8 mouse cellular contexts compared by ENCODE assay signal in the genomic region with DNA sequence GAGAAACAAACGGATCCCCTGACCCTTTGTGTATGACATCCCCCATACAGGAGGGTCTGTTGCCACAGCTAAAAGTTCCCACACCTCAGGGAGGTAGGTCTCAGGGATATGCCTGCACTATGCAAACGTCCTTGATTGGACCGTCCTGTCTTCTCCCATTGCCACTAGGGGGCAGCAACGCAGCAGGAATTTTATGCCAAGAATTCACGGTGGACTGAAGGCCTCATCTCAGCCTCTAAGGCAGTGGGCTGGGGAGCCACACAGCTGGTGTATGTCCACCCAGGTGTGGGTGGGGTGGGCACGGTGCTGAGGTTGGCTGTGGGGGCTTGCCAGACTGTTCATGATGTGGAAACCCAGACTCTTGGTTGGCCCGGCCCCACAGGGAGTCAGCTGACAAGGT. TPM values are rescaled to one million over a fixed set of nuclear protein-coding genes. Genes with fewer than 3 reads are reported as not detected.
A peak's percentile ranks its signal among the peaks of the same experiment; 100 is the strongest.
DNase-seq lines count a peak whose midpoint lies in the region; ATAC-seq and TF ChIP-seq lines count a peak whose summit lies in the region.

No protein-coding gene starts in this region.

- H3K36me3 ChIP-seq in hindbrain, embryonic 16.5 days (ENCODE audit: control insufficient read depth, insufficient read depth, low read length), result peaks cover 24% of the 10 kb centered on the region

- H3K27ac ChIP-seq in gastrocnemius, adult 2 months, result no peak overlapping the region
- no peak overlapping the region for H3K27ac ChIP-seq in hindbrain, embryonic 16.5 days (ENCODE audit: low read depth, low read length)

- 15% methylated on average over 7 of the region's 7 CpGs for WGBS in hindbrain, embryonic 16.5 days

- no peaks in the 10 kb centered on the region for H3K27me3 ChIP-seq in hindbrain, embryonic 16.5 days (replicated peaks; ENCODE audit: control insufficient read depth, insufficient read depth, low read length)

- no peaks in the 10 kb centered on the region for H3K9me3 ChIP-seq in hindbrain, embryonic 16.5 days (ENCODE audit: control insufficient read depth, low read length)

- H3K4me1 ChIP-seq in hindbrain, embryonic 16.5 days (ENCODE audit: control insufficient read depth, insufficient read depth, low read depth, low read length), result peaks cover 21% of the 10 kb centered on the region

- TF ChIP-seq CTCF in gastrocnemius, adult 2 months (IDR thresholded peaks at IDR 0.05), result peak; percentile 93

- peak overlapping the region; percentile 27; the same call in 1 of the 2 replicates for H3K9ac ChIP-seq in hindbrain, embryonic 16.5 days (ENCODE audit: low read depth, low read length)

- no peak overlapping the region for H3K4me2 ChIP-seq in hindbrain, embryonic 16.5 days (ENCODE audit: low read length)

- peak; percentile 81 for DNase-seq in T-cell, adult 2 months (ENCODE audit: low spot score)
- peak; percentile 92 to 98 for DNase-seq in cerebellum, postnatal 36 days
- peak; percentile 91 for DNase-seq in gastrocnemius, adult 2 months
- peak; percentile 86 to 91 for DNase-seq in layer of hippocampus, postnatal 36 days
- DNase-seq in lung, postnatal 25 days (ENCODE audit: low spot score), result peak; percentile 89
- peak; percentile 92 for DNase-seq in retina, postnatal 1 day
- peak; percentile 96 for DNase-seq in thymus, postnatal 4 days

- peak; percentile 67 for ATAC-seq in hindbrain, embryonic 16.5 days

- H3K4me3 ChIP-seq in gastrocnemius, adult 2 months, result no peak overlapping the region
- no peak overlapping the region for H3K4me3 ChIP-seq in hindbrain, embryonic 16.5 days (ENCODE audit: low read length)

- intact Hi-C loops in gastrocnemius, adult 2 months (cut with DNase I), result loop anchor here (1.0 kb wide), 1 partner anchor 83 kb away; no protein-coding TSS in a partner anchor

RNA-seq across cellular contexts. Expression of gene Hip1r, which starts 27.4 kb away (rescaled TPM):
- 10 to 100 TPM in 1 of 2 experiments, 1 to 10 TPM in 1; 5.6 to 14.3 TPM for total RNA-seq in gastrocnemius, adult 2 months (2021)
- polyA plus RNA-seq in hindbrain, embryonic 16.5 days (2015; fragmentation: Nextera tagmentation; extraction: Ambion mirVana), result 34.3 and 35.3 TPM in 2 replicates
- total RNA-seq in layer of hippocampus, postnatal 36 days (2021), result 10 to 100 TPM; 39.4 to 41.2 TPM

RNA-seq across cellular contexts. Expression of gene Vps37b, which starts 31.2 kb away (rescaled TPM):
- 1 to 10 TPM; 4.1 to 6.2 TPM for total RNA-seq in gastrocnemius, adult 2 months (2021)
- 70.9 and 81.1 TPM in 2 replicates for polyA plus RNA-seq in hindbrain, embryonic 16.5 days (2015; fragmentation: Nextera tagmentation; extraction: Ambion mirVana)
- 10 to 100 TPM; 32.6 to 40.8 TPM for total RNA-seq in layer of hippocampus, postnatal 36 days (2021)

Comparison
In these comparisons a context has a peak if more than half of its experiments do, and no peak if none do; other contexts are left out.
1. RNA of gene Vps37b, which starts 31.2 kb away (total RNA-seq): 32.6 to 40.8 TPM in layer of hippocampus, postnatal 36 days; 4.1 to 6.2 TPM in gastrocnemius, adult 2 months; every median in the first group is over 4 times any median in the second.
2. Peak in every context shown above with its lines, with median percentiles within 50 percentile points of each other: DNase-seq.